Mouse (Mus musculus): ENCODE measurements around the gene Oas1a. TPM values are rescaled to one million over a fixed set of nuclear protein-coding genes. Genes with fewer than 3 reads are reported as not detected.
A peak's percentile ranks its signal among the peaks of the same experiment; 100 is the strongest.
"Not testable (repeated sequence)": the region's sequence is repeated elsewhere in the genome, so short reads cannot be mapped to it uniquely, and the experiment has no call there.

The Oas1a gene
- polyA plus RNA-seq, 1 experiment = 5.6 TPM

GRCm38 (mm10) chr5:120893866-120894265, 13.5 kb downstream of the Oas1a start:
- not testable (repeated sequence) for DNase-seq (ENCODE audit: low read depth)

- DNase-seq (ENCODE audit: low read depth) = no peak
Measured at GRCm38 (mm10) chr5:120892243-120892660, 15.1 kb downstream of the Oas1a start.

GRCm38 (mm10) chr5:120891566-120892242, 15.6 kb downstream of the Oas1a start:
- DNase-seq (ENCODE audit: low read depth) = not testable (repeated sequence)

GRCm38 (mm10) chr5:120890991-120891390, 16.3 kb downstream of the Oas1a start:
- no peak for DNase-seq (ENCODE audit: low read depth)

GRCm38 (mm10) chr5:120890026-120890425, 17.3 kb downstream of the Oas1a start:
- DNase-seq (ENCODE audit: low read depth) = no peak

- DNase-seq (ENCODE audit: low read depth) = not testable (repeated sequence)
Measured at GRCm38 (mm10) chr5:120888294-120888815, 19.0 kb downstream of the Oas1a start.

GRCm38 (mm10) chr5:120887831-120888230, 19.5 kb downstream of the Oas1a start:
- no peak for DNase-seq (ENCODE audit: low read depth)

GRCm38 (mm10) chr5:120887413-120887812, 19.9 kb downstream of the Oas1a start, which contains the start of gene Oas1g:
Oas1g (minus strand) TSS chr5:120887613.
- DNase-seq (ENCODE audit: low read depth) = not testable (repeated sequence)

GRCm38 (mm10) chr5:120881681-120882080, 25.6 kb downstream of the Oas1a start:
- DNase-seq (ENCODE audit: low read depth) = not testable (repeated sequence)

GRCm38 (mm10) chr5:120878803-120879202, 28.5 kb downstream of the Oas1a start:
- not testable (repeated sequence) for DNase-seq (ENCODE audit: low read depth)

- DNase-seq (ENCODE audit: low read depth) = not testable (repeated sequence)
Measured at GRCm38 (mm10) chr5:120877407-120877806, 29.9 kb downstream of the Oas1a start.

- not testable (repeated sequence) for DNase-seq (ENCODE audit: low read depth)
Measured at GRCm38 (mm10) chr5:120876839-120877238, 30.5 kb downstream of the Oas1a start.

- no peak for DNase-seq (ENCODE audit: low read depth)
Measured at GRCm38 (mm10) chr5:120871469-120871868, 35.9 kb downstream of the Oas1a start.

GRCm38 (mm10) chr5:120870782-120871181, 36.5 kb downstream of the Oas1a start:
- DNase-seq (ENCODE audit: low read depth) = no peak

- DNase-seq (ENCODE audit: low read depth) = no peak
Measured at GRCm38 (mm10) chr5:120870081-120870480, 37.2 kb downstream of the Oas1a start.

GRCm38 (mm10) chr5:120869436-120870015, 37.8 kb downstream of the Oas1a start:
- no peak for DNase-seq (ENCODE audit: low read depth)

GRCm38 (mm10) chr5:120865336-120865860, 41.9 kb downstream of the Oas1a start:
- DNase-seq (ENCODE audit: low read depth) = no peak

- no peak for DNase-seq (ENCODE audit: low read depth)
Measured at GRCm38 (mm10) chr5:120861121-120861520, 46.2 kb downstream of the Oas1a start, which contains the start of gene Oas1h. Oas1h (plus strand) TSS chr5:120861421.

- DNase-seq (ENCODE audit: low read depth) = no peak
Measured at GRCm38 (mm10) chr5:120859241-120859640, 48.1 kb downstream of the Oas1a start.

GRCm38 (mm10) chr5:120849601-120850136, 57.7 kb downstream of the Oas1a start:
- peak; percentile 58 for DNase-seq (ENCODE audit: low read depth)

- no peak for DNase-seq (ENCODE audit: low read depth)
Measured at GRCm38 (mm10) chr5:120847067-120847466, 60.3 kb downstream of the Oas1a start, which contains the start of gene Oas1f. Oas1f (plus strand) TSS chr5:120847367.
